Mouse (Mus musculus) thymus, postnatal 0 days (tissue): ENCODE measurements at regions not wholly inside any gene's neighbourhood (a gene's known extent, or its start where the extent isn't known, plus 50 kb on each side); places are given as distances from the start of the nearest gene placed in this dataset.
"Not testable (repeated sequence)": the region's sequence is repeated elsewhere in the genome, so short reads cannot be mapped to it uniquely, and the experiment has no call there.

Experiments used
- DNase-seq: peaks from one replicate; pipeline ENCODE4 v3.0.0-alpha.2; 2015; ENCODE audit warnings: low spot score

DNA sequence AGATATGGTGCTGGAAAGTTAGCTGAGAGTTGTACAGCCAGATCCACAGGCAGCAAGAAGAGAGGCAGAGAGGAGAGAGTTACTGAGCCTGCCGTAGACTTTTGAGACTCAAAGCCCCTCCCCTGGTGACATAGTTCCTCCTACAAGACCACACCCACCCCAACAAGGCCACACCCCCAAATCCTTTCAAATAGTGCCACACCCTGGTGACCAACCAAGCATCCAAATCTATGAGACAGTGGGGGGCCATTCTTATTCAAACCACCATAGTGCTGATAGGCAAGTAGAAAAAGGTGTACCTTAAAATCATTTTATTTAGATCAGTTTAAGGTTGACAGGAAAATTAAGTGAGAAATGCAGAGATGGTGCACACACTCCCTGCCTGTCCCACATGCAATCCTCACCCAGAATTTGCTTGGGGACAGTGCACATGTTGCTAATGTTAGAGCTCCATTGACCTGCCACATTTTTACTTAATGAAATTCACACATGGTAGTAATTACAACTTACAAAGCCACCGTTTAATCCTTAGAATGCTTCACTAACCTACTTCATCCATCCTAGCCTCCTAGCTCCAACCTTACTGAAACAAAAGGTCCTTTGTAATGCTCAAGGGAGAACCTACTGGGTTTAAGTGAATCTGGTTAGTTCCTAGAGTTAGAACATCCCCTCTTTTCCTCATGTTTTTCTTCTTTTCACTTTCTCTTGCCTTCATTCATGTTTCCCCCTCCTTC, 86.5 kb downstream of the Phlda1 start:
- no peak for DNase-seq

DNA sequence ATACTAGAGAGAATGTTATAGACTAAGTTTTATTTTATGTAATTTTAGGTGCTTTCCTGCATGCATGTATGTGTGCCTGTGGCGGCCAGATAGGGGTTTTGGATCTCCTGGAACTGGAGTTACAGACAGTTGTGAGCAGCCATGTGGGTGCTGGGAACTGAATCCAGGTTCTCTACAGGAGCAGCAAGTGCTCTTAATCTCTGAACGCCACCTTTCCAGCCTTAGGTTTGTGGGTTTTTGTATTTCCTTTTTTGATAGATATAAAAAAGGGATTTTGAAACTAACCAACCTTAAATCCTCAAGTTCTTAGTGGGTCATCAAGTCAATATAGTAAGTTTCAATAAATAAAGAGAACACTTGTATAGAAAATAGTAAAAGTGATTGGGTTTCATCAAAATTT, 87.2 kb downstream of the Phlda1 start:
- DNase-seq, result no peak

DNA sequence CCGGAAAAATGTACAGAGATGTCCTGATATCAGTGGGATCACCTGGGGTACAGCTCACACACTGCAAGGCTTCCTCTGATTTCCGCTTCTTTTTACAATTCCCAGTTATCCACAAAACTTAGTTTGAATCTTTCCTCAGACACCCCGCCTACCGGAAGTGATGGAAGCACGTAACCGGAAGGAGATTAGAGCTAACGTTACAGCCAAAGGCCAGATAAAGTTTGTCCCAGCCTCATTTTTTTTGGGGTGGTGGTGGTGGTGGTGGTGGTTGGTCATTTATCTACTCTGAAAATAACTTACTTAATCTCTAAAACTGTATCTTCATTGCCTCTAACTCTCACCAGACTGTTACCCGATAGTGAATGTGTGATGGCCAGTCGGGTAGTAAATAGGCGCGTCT, 88.1 kb downstream of the Phlda1 start:
- no peak for DNase-seq

DNA sequence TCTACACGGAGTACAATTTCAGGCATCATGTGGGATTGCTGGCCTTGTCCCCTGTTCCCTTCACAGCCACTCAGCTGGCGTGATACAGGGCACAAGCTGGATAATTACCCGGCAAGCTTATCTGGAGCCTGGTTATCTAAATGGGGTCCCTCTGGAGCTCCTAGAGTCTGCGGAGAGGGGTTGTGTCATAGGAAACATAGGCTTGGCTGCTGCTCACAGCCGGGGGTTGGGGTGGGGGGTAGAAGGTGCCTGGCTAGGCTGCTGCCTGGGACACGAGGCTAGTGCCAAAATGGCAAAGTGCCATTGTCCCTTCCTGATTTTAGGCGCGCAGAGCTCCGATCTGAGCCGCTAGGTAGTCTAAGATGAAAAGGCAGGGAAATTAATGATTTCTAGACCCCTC, 88.6 kb downstream of the Phlda1 start:
- DNase-seq, result no peak

DNA sequence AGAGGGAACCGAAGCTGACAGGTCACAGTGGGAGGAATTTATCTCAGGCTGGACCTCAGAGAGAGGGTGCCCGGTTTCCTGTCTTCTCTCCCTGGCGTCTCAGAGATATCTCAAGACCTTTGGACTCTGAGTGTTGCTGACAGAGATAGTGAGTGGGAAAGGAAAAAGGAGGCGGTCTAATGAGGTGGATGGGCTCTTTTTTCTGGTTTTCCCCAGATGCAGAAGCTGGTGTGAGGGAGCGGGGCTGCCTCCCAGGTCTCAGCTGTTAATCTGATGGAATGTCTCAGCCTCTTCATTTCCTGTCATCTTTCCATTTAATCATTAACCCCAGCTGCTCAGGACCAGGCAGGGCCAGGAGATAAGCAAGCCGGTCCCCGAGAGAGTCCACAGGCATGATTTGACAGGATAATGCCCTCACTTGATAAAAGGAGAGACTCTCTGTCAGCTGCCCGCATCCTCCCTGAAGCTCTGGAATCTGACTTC, 89.5 kb downstream of the Phlda1 start:
- DNase-seq, result no peak

DNA sequence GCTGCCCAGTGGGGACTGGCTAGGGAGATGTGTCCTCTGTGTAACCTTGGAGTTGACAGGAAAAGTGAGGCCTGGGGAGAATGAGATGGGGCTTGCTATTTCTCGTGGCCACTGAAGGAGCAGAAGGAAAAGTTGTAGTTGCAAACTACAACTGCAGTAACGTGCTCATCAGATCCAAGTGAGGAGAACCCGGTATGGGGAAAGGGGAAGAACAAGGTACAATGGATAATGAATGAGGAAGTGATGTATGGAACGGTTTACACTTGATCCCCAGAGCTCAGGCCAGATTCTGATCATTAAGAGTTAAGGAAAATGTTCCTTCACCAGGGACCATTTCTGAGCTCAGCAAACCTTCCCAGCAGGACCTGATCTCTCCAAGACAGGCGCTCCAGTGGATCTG, 92.6 kb downstream of the Phlda1 start:
- no peak for DNase-seq

DNA sequence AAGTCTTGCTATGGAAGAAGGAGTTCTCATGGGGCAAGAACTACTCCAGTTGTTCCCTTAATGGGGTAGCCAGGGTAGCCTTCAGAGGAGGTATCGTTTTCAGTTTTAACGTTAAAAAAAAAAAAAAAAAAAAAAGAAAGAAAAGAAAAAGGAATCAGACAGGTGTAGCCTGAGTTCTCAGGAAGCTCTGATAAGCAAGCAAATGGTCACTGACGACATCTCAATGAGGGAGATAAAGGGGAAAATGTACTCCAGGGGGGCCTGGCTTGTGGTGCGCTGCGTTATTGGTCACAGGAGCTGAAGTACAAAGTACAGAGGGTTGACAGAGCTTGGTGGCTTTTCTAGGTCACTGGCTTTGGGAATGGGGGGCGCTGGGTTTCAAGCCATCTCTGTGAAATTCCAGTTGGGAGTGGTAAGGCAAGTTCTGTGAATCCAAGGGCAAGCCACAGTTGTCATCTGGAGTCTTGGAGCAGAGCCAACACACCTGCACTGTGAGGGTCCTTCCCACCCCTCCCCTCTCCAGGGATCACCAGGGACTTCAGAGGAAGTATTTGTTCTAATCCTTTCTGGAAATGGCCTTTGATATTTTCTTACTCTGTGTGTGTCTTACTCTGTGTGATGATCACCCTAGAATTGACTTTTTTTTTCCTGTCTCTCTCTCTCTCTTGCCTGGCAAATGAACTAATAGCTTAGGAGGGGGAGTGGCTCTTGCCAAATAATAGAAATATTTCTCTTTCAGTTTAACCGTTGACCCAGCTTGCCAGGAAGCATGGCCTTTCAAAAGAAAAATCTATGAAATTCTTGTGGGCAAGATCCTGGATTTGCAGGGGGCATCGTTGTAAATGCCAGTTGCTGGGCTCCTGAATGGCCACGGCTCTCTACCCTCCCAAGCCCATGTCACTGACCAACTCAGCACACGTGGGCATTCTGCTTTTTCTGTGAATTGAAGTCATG, 93.5 kb downstream of the Phlda1 start:
- no peak for DNase-seq

DNA sequence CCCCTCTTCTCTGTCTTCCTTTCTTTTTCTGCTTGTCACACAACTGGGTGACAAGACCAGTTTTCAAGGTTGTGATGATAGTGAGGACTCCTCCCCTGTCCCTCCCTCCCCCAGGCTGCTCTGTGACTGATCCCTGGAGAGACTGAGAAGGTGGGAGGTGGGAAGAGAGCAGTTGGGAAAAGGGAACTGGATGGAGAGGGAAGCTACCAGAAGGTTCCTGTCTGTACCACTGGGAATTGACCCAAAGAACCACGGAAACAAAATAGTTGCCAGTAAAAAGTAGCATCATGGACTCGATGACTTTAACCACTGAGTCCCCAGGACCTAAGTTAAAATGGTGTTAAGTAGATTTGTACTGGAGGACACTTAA, 94.2 kb downstream of the Phlda1 start:
- no peak for DNase-seq

DNA sequence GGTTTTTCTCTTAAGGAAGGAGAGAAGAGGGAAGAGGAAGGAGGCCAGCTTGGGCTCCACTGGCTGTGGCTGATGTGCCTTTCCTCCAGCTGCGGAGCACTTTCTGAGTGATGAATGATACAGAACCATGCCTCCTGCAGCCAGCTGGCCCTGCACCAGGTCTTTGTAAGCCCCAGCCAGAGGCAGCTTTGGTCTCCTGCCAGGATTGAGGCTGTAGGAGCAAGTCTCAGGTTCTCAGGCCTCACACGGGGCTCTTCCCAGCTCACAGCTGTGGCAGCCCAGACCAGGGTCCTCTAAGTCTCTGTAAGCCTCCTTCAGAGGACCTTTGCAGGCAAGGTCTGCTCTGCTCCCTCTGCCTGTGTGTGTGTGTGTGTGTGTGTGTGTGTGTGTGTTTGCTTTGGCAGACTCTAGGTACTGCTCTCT, 94.6 kb downstream of the Phlda1 start:
- DNase-seq, result peak; percentile 32

DNA sequence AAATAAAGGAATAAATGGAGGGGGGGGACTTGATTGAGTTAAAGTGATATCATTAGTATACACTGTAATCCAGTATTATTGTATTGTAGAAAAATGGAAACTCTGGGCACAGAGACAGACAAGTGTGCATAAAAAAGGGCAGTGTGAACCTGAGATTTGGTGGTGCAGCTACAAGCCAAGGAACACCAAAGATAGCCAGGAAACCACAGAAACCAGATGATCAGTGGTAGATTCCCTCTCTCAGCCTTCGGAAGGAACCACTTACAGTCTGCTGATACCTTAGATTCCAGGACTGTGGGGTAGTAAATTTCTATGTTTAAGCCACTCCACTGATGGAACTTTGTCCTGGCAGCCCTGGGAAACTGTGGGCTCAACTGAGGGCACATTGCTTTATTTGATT, 97.1 kb downstream of the Phlda1 start:
- no peak for DNase-seq

DNA sequence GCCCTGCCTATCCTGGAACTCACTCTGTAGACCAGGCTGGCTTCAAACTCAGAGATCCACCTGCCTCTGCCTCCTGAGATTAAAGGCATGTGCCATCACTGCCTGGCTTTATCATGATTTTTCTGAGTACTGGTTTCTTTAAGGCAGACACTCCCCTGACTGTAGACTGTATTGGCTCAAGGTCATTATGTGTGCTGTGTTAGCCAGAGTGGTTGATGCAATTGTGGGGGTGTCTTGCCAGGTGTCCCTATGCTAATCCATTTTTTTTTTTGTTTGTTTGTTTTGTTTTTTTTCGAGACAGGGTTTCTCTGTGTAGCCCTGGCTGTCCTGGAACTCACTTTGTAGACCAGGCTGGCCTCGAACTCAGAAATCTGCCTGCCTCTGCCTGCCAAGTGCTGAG, 101.3 kb downstream of the Phlda1 start:
- DNase-seq, result not testable (repeated sequence)

DNA sequence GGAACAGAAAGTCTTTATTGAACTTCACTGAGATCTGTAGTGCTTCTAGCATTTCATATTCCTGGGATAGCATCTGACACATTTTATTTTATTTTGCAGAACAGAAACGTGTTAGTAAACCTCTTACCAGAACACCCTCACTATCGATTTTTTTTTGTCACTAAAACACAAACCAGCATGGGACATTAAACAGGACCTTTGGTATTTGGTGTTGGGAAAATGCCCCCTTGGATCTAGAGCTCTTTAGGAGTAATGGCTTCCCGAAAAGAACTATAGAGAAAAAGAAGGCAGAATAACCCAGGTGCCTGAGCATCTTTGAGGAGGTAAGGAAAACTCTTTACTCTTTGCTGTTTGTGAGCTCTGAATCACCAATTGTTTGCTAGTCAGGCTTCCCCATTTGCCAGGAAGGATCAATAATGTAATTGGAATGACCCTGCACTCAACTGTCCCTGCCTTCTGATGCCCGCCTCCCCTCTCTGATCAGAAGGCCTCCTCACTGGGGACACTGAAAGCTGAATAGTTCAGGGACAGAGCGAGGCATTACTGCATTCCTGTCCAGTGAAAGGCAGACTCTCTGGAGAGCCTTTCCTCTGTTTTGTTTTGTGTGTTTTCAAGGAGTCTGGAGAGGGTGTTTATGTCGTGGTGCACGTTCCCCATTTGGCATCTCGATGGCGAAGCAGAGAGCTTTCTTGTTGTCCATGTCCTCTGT, 102.5 kb downstream of the Phlda1 start:
- no peak for DNase-seq

DNA sequence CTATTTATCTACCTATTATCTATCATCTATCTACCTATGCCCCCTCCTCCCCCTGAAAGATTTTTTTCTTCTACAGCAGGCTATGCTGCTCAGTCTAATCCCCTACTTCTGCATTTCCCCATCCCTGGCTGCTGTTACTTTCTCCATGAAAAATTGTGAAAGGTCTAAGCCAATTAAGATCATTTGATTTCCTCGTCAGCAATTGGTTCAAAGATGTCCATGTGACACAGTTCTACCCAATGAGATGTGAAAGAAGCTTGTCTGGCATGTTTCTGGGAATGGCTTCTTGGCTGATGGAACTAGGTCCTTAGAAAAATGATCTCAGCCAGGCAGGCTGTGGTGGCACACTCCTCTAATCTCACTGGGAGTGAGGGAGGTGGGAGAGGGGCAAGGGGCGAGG, 103.8 kb downstream of the Phlda1 start:
- no peak for DNase-seq

DNA sequence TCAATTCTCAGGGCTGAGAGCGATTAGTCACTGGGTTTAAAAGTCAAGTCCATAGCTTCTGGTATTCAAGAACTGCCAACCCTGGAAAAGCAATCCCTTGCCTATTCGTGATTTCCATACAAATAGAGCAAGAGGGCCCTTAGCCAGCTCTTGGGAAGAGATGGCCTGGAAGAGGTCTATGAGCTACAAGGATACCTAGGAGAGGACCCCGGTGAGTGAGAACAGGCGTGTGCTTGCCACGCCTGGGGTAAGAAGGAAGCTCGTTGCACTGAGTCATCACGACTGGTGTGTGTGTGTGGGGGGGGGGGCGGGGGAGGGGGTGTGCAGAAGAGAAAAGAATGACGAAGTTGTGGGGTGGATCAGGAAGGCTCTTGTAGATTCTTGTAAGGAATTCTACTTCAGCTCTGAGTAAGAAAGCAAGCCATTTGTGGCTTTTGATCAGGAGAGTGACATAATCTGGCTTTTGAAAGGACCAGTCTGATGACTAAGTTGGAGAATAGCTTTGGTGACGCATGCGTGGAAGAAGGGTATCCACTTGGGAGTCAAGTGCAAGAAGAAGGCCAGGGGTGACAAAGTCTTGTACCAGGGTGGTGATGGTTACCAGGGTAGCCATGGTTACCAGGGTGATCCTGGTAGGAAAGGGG, 113.7 kb downstream of the Phlda1 start:
- no peak for DNase-seq

DNA sequence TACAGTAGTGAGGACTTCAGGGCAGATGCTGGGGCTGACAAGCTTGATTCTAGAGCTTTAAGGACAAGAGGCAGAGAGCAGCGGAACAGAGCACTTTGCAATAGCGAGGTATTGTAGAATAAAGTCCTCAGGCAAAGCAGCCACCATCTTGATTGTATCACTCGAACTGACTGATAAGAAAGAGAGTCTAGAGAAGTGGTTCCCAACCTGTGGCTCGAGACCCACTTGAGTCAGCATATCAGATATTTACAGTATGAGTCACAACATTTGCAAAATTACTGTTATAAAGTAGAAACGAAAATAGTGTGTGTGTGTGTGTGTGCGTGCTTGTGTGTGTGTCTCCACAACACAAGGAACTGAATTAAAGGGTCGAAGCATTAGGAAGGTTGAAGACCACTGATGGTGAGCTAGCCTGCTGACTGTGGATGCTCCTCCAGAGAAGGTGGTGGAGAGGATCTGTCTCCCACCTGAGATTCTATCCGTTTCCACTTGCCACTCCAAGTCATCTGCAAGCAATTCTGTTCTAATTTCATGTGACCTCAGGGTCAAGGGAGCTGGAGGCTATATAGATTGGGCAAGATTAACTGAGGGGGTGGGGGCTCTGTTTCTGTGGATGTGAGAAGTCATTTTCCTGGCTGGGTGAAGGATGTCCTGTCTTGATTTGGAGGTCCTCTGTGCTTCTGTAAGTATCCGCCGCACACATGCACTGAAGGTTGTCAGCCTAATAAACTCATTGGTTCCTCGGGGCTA, 115.0 kb downstream of the Phlda1 start:
- DNase-seq, result no peak

DNA sequence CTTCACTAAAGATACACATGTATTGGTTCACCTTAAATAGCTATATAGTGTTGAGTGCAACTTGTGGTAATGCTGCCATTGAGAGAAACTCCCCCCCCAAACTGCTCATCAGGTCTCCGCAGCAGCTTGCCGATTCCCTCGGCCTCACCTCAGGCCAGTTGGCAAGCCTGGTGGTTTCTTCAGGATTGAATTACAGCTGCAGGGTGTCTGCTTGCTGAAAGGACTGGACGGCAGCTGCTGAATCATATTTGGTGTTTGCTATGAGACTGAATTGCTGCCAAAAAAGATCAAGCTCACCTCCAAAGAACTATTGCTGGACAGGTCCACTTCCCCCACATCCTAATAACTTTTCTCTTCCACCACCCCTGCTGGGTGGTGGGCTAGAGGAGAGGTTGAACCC, 116.7 kb downstream of the Phlda1 start:
- no peak for DNase-seq

DNA sequence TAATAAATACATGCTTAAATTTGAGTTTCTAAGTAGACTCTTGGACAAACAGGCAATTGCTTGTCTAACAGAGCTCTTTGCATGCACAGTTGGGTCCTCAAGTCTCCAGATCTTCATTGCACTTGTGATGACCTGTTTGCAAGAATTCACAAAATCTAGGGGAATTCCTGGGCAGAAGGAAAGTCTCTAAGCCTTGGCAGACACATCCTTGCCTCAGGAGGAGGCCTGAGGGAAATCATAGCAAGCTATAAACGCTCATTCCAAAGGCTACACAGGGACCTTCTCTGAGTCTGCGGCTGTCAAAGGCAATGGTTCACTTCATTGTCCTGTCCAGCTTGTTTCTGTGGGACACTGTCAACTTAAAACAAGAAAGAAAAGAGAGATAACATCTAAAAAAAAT, 117.9 kb downstream of the Phlda1 start:
- DNase-seq, result no peak

DNA sequence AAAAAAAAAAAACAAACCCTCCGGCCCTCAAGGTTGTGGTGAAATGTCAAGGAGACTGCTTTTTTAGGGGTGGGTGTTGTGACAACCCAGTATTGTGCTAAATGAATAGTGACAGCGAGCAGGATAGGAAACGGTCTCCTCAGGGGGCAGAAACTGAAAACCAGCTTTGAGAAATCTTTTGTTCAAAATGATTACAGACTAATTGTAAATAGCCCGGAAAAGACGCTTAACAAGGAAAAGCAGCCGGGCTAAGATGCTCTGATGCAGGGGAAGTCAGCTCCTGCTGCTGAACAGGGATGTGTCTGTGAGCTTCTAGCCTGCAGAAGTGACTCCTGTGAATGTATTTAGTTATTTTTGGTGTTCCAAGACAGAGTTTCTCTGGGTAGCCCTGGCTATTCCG, 118.5 kb downstream of the Phlda1 start:
- no peak for DNase-seq

DNA sequence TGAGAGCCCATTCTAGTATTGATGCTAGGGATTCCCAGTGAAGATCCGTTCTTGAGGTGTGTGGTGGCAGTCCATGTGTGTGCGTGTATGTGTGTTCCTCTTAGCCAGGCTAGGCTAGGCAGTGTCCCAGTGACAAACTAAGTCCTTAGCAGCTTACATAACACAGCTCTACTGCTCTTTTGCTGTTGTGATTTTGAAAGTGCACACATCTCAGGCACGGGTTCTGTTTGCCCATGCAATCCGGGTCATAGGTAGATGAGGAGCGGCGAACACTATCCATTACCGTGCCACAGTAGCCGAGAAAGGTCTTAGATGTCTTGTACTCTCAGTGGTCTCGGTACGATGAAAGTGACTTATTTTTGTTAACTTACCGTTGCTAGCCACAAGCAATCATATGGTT, 119.5 kb downstream of the Phlda1 start:
- DNase-seq, result no peak

DNA sequence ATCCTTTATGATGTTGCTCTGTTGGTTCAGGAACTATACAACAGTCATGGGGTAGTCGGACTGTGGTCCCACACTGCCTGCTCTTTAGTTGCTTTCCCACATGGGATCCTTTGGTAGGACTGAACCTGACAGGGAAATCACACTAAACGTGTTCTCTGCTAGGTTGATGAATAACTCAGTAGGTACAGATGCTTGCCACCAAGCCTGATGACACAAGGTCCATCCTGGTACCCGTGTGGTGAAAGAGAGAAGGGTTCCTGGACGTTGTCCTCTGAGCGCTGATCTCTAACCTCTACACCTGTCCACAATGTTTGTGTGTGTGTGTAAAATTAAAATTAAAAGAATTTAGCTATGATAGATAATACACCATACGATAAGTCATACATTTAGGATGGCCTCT, 119.9 kb downstream of the Phlda1 start:
- DNase-seq, result no peak

DNA sequence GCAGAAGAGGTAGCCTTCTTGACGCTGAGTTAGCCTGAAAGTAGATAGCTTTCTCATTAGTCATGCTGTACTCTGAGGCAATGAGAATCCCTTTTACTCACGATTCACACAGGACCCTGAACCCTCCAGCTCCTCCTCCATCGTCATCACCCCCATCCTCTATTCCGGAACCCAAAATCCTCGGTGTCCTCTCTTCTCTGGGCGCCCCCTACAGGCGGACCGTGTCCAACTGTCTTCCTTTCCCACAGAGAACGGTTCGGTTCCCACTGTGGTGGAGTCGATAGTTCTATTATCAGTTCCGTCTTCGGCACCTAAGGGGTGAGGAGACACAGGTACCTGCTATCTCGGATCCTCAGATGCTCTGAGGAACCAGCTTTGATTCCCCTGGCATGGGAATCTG, 130.2 kb downstream of the Phlda1 start:
- peak; percentile 28 for DNase-seq
